Mouse (Mus musculus) E14TG2a.4 (cell line): ENCODE data around the gene Zzz3.

Experiments used
- CTCF ChIP-seq: conservative IDR thresholded peaks from 2 replicates; pipeline ENCODE4 v1.5.1; 2014; ENCODE audit warnings: low read length
- NANOG ChIP-seq: IDR thresholded peaks from 2 replicates; pipeline ENCODE4 v1.6.1; 2014; ENCODE audit warnings: borderline replicate concordance, low read length, mixed read lengths

- TF ChIP-seq CTCF (no peak), NANOG (no peak)
Observed at GRCm38 (mm10) chr3:152444114-152444513, 48.8 kb downstream of the Zzz3 start.
